Mouse (Mus musculus): ENCODE results near the gene Oosp2.

The Oosp2 gene

GRCm38 (mm10) chr19:11604603-11605002 is 55.8 kb downstream of the Oosp2 start, which contains the start of gene Ms4a6d:
Gene Ms4a6d, minus strand, starts transcription at chr19:11604849.
- no peak for DNase-seq (ENCODE audit: low spot score)

- no peak for DNase-seq (ENCODE audit: low spot score)
Observed at GRCm38 (mm10) chr19:11602026-11602425, 58.3 kb downstream of the Oosp2 start.

- no peak for DNase-seq (ENCODE audit: low spot score)
Observed at GRCm38 (mm10) chr19:11601349-11601748, 59.0 kb downstream of the Oosp2 start.

Measured in MN1 (cell line).